Mouse (Mus musculus) liver, embryonic 14.5 days (tissue): ENCODE results near the gene Pola1.
"Not testable (repeated sequence)": the region's sequence is repeated elsewhere in the genome, so short reads cannot be mapped to it uniquely, and the experiment has no call there.

ENCODE experiments used
- CTCF ChIP-seq: IDR thresholded peaks from 2 replicates; pipeline ENCODE4 v1.5.1; 2016; ENCODE audit warnings: antibody characterized with exemption, low read depth, control low read depth
- EP300 ChIP-seq: IDR thresholded peaks from 2 replicates; pipeline ENCODE4 v1.6.1; 2016; ENCODE audit warnings: antibody characterized with exemption, low read depth

- not testable (repeated sequence) for TF ChIP-seq CTCF, EP300
Measured at GRCm38 (mm10) chrX:93400871-93401270, 231.1 kb downstream of the Pola1 start.
